Mouse (Mus musculus) E14TG2a.4 (cell line): ENCODE measurements at regions not wholly inside any gene's neighbourhood (a gene's known extent, or its start where the extent isn't known, plus 50 kb on each side); places are given as distances from the start of the nearest gene placed in this dataset.

Experiments used
- CTCF ChIP-seq: conservative IDR thresholded peaks from 2 replicates; pipeline ENCODE4 v1.5.1; 2014; ENCODE audit warnings: low read length
- NANOG ChIP-seq: IDR thresholded peaks from 2 replicates; pipeline ENCODE4 v1.6.1; 2014; ENCODE audit warnings: borderline replicate concordance, low read length, mixed read lengths

- TF ChIP-seq CTCF (no peak), NANOG (no peak)
Measured at GRCm38 (mm10) chr3:140933156-140933555, 279.0 kb downstream of the Pdha2 start.
